Mouse (Mus musculus) urinary bladder, adult 2 months (tissue): ENCODE measurements around the gene Il21r. TPM values are rescaled to one million over a fixed set of nuclear protein-coding genes. Genes with fewer than 3 reads are reported as not detected.

Experiments used
- DNase-seq: peaks from one replicate; pipeline ENCODE4 v3.0.0; 2022; ENCODE audit warnings: low spot score
- polyA plus RNA-seq: library from polyadenylated mRNA; depleted of rRNA; stranded (reverse); fragments of >200 nt; gene quantifications from 2 replicates; pipeline ENCODE4 v1.2.3, GENCODE M21; 2012; rRNA removed

Gene Il21r
- 1.6 and 2.3 TPM in 2 replicates for polyA plus RNA-seq

DNA sequence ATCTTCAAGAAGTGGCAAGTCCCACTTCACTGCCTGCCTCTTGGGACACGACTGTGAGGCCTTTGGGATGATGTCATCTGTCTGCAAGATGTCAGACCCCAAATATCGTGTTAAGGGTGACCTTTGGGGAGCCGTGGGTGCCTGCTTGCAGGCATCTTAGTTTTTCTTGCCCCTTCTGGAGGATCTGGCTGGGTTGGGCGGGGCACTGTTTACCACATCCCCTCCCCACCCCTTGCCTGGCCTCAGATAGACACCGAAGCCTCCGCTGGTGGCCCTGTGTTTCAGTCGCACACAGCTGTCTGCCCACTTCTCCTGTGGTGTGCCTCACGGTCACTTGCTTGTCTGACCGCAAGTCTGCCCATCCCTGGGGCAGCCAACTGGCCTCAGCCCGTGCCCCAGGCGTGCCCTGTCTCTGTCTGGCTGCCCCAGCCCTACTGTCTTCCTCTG is at the start of gene Il21r:
Gene Il21r, plus strand, starts transcription at position 245 of the 447 bp plus-strand sequence.
- DNase-seq, result no peak

DNA sequence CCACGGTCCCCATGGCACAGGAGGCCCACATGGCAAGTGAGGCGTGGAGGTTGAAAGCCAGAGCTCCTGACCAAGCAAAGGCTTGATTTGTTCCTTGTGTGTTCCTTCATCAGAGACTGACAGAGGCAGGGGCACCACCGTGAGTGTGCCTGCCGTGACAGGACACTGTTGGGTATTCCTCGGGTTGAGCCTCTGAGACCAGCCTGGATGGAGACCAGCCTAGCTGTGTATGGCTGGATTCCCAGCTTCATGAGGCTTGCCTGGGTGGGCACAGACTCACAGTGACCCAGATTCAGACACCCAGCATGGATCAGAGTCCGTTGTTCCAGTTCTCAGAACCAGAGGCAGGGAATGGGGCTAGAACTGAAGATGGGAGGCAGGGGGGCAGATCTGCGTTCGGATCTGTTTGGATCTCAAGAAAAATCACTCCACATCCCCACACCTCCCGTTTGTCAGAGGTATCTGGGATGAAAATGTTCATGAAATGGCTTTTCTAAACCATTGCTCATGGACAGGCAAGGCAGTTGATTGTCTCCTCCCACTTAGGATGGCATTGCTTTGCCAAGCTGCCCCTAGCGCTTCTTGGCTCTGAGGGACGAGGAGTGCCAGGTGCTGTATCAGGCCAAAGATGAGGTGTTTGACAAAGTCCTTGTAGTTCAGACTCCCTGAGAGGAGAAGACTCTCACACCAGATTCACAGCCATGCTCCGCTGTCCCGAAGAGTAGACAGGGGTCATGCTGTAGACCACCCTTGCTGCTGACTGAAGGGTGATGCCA is 49.4 kb upstream of the Il21r start:
- DNase-seq, result no peak

- DNase-seq, result no peak
Observed at GRCm38 (mm10) chr7:125554456-125555114, 48.6 kb upstream of the Il21r start.

GRCm38 (mm10) chr7:125555351-125555872 is 47.8 kb upstream of the Il21r start:
- DNase-seq, result no peak

DNA sequence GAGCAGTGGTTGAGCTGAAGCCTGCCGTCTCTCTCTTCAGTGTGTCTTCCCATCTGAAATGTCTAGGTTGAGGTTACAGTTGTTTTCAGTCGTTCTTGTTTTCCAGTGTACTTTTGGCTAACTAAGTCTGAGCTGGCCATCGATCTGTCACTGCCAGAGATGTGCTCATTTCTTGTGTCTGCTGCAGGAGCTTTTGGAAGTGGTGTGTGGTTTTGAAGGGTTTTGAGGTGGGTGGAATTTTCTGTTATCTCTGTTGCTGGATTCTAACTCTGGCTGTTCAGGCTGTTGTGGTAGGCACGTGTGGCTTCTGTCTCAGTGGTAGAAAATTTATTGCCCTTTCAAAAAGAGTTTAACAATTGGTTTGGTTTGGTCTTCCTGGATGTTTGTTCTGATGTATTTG is 47.1 kb upstream of the Il21r start:
- no peak for DNase-seq

DNA sequence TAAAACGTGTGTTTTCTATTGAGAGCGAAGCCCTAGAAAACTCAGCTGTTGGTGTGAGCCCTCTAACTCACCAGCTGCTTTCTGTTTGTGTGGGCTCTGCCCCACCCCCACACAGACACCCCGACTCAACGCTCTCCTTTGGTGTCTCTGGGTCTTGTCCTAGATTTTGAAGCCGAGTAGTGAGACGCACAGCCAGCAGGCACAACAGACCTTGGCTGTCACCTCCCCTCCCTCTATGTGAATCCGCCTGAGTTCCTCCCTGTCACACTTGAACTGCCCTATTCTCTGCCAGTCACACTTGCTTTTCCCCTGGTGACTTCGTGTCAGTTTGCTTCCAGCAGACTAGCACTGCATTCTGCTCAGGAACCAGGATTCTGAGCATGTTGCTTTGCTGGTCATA is 46.4 kb upstream of the Il21r start:
- no peak for DNase-seq

GRCm38 (mm10) chr7:125558401-125558945 is 44.8 kb upstream of the Il21r start:
- no peak for DNase-seq

- no peak for DNase-seq
Observed at GRCm38 (mm10) chr7:125558997-125559396, 44.2 kb upstream of the Il21r start.

DNA sequence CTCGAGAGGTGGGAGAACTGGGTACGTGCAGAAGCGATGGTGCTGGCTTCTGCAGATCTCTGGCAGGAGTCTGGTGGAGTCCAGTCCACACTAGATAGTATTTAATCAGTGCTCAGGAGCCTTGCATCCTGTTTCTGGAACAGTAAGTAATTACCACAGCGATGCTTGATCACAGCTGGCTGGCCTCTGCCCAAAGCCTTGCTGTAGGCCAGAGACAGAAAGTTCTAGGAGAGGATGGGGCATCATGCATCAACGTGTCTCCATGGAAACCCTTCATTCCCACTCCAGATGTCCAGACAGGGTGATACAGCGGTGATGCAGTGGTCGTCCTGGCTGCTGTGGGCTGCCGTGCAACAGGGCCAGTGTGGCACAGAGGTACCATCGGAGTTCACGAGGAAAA is 43.7 kb upstream of the Il21r start:
- DNase-seq, result no peak

DNA sequence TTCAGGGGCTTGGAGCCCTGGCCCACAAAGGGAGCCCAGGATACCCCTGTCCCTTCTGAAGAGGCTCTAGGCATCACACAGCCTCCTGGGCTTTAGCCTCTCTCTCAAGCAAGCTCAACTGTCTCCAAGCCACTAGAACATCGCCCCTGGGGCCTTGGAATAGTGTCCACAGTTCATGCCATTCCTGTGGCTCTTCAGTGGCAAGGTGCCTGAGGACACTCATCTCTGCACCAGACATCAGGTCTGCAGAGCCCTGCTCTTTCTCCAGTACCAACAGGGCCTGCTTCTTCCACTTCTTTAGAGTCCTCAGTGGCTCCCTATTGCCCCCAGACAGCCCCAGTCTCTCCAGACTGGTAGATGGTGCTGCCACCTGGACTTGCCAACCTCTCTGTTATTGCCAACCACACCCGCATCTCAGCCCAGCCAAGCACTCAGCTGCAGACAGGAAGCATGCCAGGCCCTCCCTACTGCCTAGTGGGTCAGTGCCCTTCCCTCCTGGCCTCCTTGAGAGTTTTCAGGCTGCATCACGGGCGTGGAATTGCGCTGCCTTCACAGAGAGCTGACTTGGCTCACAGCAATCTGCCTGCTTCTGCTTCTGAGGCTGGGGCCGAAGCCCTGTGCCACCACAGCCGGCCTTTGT is 43.0 kb upstream of the Il21r start:
- DNase-seq, result no peak

DNA sequence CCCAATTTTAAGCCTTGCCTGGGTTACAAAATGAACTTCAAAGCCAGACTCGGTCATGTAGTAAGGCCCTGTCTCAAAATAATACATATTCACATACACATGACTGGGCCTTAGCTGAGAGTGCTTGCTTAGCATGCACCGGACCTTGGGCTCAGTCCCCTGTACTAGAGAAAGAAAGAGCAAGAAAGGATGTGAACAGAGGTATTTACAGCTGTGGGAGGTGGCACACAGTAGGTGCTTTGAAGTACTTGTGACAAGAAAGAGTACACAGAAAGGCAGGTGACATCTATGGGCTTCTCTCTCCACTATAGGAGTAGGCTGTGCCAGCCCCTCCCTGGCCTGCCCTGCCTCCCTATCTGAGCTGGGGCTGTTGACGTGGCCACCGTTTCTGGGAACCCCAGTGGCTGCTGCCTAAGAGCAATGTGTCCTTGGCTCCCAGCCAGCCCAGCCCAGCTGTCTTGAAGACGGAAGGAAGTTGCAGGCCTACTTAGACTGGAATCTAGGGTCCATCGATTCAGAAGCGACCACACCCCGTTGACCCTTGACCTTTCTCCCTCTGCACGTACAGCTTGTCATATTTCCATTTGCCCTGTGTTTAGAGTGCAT is 42.0 kb upstream of the Il21r start:
- DNase-seq, result peak; percentile 47

DNA sequence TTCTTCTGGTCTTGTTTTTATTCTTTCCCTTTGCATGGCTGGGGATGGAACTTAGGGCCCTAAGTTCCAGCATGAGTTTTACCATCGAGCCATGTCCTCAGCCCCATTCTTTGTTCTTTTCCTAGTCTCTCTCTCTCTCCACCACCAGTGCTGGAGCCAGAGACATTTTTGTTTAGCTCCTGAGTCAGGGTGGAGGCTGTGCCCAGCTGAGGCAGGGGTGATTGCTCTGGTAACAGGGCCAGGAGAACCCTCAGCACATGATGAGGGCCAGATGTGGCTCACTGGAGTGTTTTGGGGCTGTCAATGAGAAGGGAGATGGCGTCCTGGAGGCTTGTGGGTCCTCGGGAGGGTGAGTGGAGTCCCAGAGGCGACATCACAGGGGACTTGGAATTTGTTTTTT is 40.8 kb upstream of the Il21r start:
- no peak for DNase-seq

DNA sequence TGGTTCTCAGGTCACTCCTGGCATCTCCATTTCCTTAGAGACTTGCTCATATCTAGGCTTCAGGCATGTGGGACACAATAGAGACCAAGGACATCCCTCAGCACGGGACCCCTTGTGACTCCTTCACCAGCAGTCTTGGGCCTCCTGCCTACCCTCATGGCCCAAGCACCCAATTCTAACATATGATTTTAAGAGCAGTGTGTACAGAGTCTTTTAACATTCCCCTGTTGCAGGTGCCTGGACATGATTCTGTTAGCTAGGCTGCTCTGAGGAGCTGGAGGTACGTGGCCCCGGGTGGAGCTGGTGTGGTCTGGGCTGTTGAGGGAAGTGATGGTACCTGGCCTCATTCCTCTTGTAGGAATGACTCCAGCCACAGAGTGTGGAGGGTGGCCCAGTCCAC is 40.1 kb upstream of the Il21r start:
- no peak for DNase-seq

- DNase-seq, result no peak
Observed at GRCm38 (mm10) chr7:125564316-125565024, 38.8 kb upstream of the Il21r start.

DNA sequence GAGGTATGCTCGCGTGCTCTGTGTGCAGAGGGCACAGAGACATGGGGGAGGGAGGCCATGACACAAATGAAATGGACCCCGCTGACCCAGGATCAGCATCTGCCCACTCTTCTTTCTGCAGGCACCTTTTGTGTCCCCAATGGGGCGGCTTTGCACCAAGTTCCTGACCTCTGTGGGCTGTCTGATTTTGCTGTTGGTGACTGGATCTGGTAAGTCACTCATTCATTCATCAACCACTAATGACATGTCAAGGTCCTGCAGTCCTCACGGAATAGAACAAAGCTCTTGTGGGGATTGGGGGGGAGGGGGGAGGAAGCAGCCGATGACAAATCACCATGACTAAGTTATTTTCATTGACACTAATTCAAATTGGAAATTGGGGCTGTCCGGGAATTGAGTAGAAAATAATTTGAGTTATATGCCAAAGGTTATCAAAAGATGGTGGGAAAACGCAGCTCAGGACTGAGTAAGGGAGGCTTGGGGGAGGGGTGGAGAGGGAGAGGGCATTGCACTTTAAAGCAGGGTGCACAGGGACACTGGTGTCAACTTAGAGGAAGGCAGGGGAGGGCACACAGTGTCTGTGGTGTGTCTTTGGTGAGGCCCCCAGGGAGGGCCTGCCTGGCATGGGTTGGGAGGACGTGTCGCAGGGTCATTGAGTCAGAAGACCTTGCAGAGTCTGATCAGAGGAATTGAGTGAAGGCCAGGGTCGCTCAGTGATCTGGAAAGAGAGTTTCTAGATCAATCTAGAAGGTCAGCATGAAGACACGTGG is 37.5 kb upstream of the Il21r start:
- DNase-seq, result no peak

DNA sequence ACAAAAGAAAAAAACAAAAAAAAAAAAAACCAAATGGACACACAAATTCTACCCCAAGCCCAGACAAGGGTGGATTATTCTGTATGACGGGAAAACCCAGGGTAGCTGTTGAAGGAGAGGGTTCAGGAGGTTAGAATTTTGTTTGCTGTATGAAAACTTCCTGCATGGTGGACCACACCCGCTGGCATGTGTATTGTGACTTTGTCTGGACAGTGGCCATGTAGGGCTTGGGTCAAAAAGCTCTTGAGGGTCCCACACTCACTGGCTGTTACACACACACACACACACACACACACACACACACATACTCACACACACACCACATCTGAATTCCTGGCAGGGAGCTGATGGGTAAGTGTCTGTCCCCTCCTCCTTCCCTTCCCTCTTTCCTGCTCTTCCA is 36.8 kb upstream of the Il21r start:
- no peak for DNase-seq

- DNase-seq, result no peak
Observed at GRCm38 (mm10) chr7:125568888-125569287, 34.3 kb upstream of the Il21r start.

GRCm38 (mm10) chr7:125571891-125572290 is 31.3 kb upstream of the Il21r start:
- no peak for DNase-seq

DNA sequence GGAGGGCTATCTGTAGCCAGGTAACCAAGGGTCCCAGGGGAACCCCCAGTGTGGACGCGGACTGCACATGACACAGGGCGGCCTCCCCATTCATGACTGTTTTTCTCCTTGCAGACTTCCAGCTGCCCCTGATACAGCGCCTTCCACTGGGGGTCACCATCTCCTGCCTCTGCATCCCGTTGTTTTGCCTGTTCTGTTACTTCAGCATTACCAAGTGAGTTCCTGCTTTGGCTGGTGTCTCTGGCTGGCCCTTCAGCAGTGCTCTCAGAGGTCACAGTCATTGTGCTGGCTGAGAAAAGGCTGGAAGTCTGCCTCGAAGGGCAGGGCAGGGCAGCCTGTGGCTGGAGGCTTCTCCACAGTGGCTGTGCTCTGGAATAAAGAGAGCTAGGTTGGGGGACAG is 30.5 kb upstream of the Il21r start:
- DNase-seq, result no peak

- no peak for DNase-seq
Observed at GRCm38 (mm10) chr7:125573849-125574248, 29.4 kb upstream of the Il21r start.
